Mouse (Mus musculus): ENCODE results near the gene Dmrta1.

GRCm38 (mm10) chr4:89663406-89663805, 15.8 kb upstream of the Dmrta1 start:
- TF ChIP-seq CHD2 (IDR thresholded peaks at IDR 0.05; ENCODE audit: low read depth, low read length) (no peak), ZC3H11A (IDR thresholded peaks at IDR 0.05; ENCODE audit: borderline replicate concordance, low read depth, low read length) (no peak), ZNF384 (IDR thresholded peaks at IDR 0.05; ENCODE audit: low read depth, low read length) (no peak), MAFK (IDR thresholded peaks at IDR 0.05; ENCODE audit: insufficient read depth, low read depth, low read length) (no peak)
